Mouse (Mus musculus) lung, postnatal 0 days (tissue): ENCODE data around the gene Prickle4. TPM values are rescaled to one million over a fixed set of nuclear protein-coding genes. Genes with fewer than 3 reads are reported as not detected.

Source experiments
- ATAC-seq: fragments of 200-750 bp; cut with Nextera tagmentation; 2 replicates; pipeline ENCODE4 v1.8.0; 2017; ENCODE audit warnings: moderate library complexity
- DNase-seq: peaks from one replicate; pipeline ENCODE4 v3.0.0-alpha.2; 2016; ENCODE audit warnings: low spot score
- H3K27ac ChIP-seq: fragments of 300-500 bp; sonication (generic); 2 replicates; pipeline ENCODE4 v1.5.1; 2014; ENCODE audit warnings: antibody characterized with exemption, mild to moderate bottlenecking, low read length, mixed read lengths
- H3K27me3 ChIP-seq: fragments of 300-500 bp; sonication (generic); replicated peaks from 2 replicates; pipeline ENCODE4 v1.6.1; 2014; ENCODE audit warnings: low read length, mixed read lengths; ENCODE audit not compliant: insufficient read depth
- H3K36me3 ChIP-seq: fragments of 300-500 bp; sonication (generic); 2 replicates; pipeline ENCODE4 v1.6.1; 2014; ENCODE audit warnings: low read length, mixed read lengths; ENCODE audit not compliant: insufficient read depth
- H3K4me1 ChIP-seq: fragments of 300-500 bp; sonication (generic); 2 replicates; pipeline ENCODE4 v1.6.1; 2014; ENCODE audit warnings: antibody characterized with exemption, low read depth, low read length, mixed read lengths; ENCODE audit not compliant: insufficient read depth
- H3K4me2 ChIP-seq: fragments of 300-500 bp; sonication (generic); replicated peaks from 2 replicates; pipeline ENCODE4 v1.6.1; 2014; ENCODE audit warnings: low read depth, mild to moderate bottlenecking, low read length, moderate library complexity, mixed read lengths
- H3K4me3 ChIP-seq: fragments of 300-500 bp; sonication (generic); 2 replicates; pipeline ENCODE4 v1.5.1; 2014; ENCODE audit warnings: low read depth, low read length
- H3K9ac ChIP-seq: fragments of 300-500 bp; sonication (generic); replicated peaks from 2 replicates; pipeline ENCODE4 v1.6.1; 2014; ENCODE audit warnings: low read depth, mild to moderate bottlenecking
- H3K9me3 ChIP-seq: fragments of 300-500 bp; sonication (generic); 2 replicates; pipeline ENCODE4 v1.6.1; 2016; ENCODE audit warnings: low read length, mixed read lengths
- CTCF ChIP-seq: IDR thresholded peaks from 2 replicates; pipeline ENCODE4 v1.5.1; 2016; ENCODE audit warnings: antibody characterized with exemption, mild to moderate bottlenecking
- EP300 ChIP-seq: IDR thresholded peaks from 2 replicates; pipeline ENCODE4 v1.6.1; 2016; ENCODE audit warnings: antibody characterized with exemption, mild to moderate bottlenecking, control low read depth
- WGBS: fragments of 180-500 bp; shearing (Covaris S2); extraction: QIAGEN DNeasy Blood & Tissue Kit; methylation state at CpG from one replicate; pipeline ENCODE4 v1.1.7; 2014; 5-methylcytosine and 5-hydroxymethylcytosine counted together
- polyA plus RNA-seq: library from polyadenylated mRNA; unstranded; fragments of >200 nt; fragmentation: Nextera tagmentation; extraction: Ambion mirVana; gene quantifications from 2 replicates; pipeline ENCODE4 v1.2.1, GENCODE M21; 2015

The Prickle4 gene
- polyA plus RNA-seq = 0.94 and 1.9 TPM in 2 replicates

GRCm38 (mm10) chr17:47694503-47695336 is at the start of gene Prickle4:
Gene Prickle4 (minus strand): TSS chr17:47694736.
- Histone ChIP-seq H3K9me3 (no peaks in the 10 kb centered on the region), H3K9ac (peak within 1 kb of the TSS; percentile 62), H3K4me1 (no peaks in the 10 kb centered on the region), H3K36me3 (no peaks in the 10 kb centered on the region), H3K4me2 (peak within 1 kb of the TSS; percentile 93), H3K4me3 (peak within 1 kb of the TSS; percentile 81), H3K27me3 (no peaks in the 10 kb centered on the region), H3K27ac (peak within 1 kb of the TSS; percentile 62; the same call in 1 of the 2 replicates)
- no peak for TF ChIP-seq EP300
- TF ChIP-seq CTCF = peak; percentile 87
- 1% methylated on average over 43 of the region's 82 CpGs for WGBS
- peak; percentile 98 for DNase-seq
- peak; percentile 95 for ATAC-seq

DNA sequence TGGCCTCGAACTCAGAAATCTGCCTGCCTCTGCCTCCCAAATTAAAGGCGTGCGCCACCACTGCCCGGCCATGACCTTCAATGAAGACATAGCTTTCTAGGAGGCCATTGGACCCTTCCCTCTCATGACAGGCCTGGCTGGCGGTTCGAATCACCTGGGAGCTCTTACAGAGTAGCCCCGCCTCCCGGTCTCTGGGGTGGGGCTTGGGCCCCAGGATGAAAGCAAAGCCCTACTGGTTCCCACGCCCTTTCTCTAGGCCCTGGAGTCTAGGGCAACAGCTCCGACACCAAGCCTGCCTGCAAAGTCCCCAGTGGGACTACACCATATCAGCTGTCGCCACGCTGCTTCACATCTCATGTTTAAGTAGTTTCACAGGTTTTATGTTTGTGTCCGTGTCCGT is 49.5 kb upstream of the Prickle4 start:
- Histone ChIP-seq H3K9me3 (no peaks in the 10 kb centered on the region), H3K27ac (no peak overlapping the region), H3K4me2 (no peak overlapping the region), H3K36me3 (no peaks in the 10 kb centered on the region), H3K4me1 (peaks cover 4% of the 10 kb centered on the region; the same call in 1 of the 2 replicates), H3K27me3 (no peaks in the 10 kb centered on the region), H3K4me3 (no peak overlapping the region), H3K9ac (no peak overlapping the region)
- ATAC-seq (no peak), DNase-seq (no peak)
- WGBS = 96% methylated on average over 14 of the region's 14 CpGs
- TF ChIP-seq EP300 (no peak), CTCF (no peak)

DNA sequence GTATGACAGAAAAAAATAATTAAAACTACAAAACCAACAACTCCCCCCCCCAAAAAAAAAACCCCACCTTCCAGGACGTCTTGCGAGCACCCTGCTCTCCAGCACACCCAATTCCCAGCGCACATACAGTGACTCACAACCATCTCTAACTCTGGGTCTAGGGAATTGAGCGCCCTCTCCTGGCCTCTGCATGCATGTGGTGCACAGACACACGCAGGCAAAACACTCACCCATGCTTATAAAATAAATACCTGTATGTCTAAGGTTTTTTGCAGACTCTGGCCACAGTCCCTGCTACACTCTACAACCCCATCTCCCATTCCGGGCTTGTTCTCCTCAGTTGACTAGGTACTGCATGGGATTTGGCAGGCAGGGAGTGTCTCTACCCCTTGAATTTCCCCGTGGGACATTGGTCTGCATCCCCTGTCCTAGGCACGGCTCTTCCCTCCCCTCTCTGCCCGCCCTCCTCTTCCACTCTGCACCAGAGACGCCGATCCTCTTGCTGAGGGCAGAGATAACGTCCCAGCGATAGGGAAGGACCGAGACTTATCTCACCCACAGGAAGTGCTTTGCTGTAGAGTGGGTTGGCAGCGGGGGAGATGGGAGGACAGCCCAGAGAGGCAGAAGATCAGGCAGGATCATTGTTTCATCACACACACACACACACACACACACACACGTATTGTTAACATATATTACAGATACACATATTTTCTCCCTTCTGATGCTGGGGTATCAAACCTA is 48.6 kb upstream of the Prickle4 start:
- Histone ChIP-seq H3K4me3 (no peak overlapping the region), H3K9ac (no peak overlapping the region), H3K4me2 (no peak overlapping the region), H3K36me3 (no peaks in the 10 kb centered on the region), H3K9me3 (no peaks in the 10 kb centered on the region), H3K27me3 (no peaks in the 10 kb centered on the region), H3K4me1 (peaks cover 4% of the 10 kb centered on the region; the same call in 1 of the 2 replicates), H3K27ac (no peak overlapping the region)
- TF ChIP-seq EP300 (no peak), CTCF (peak; percentile 55)
- no peak for ATAC-seq
- no peak for DNase-seq
- 33% methylated on average over 16 of the region's 16 CpGs for WGBS

DNA sequence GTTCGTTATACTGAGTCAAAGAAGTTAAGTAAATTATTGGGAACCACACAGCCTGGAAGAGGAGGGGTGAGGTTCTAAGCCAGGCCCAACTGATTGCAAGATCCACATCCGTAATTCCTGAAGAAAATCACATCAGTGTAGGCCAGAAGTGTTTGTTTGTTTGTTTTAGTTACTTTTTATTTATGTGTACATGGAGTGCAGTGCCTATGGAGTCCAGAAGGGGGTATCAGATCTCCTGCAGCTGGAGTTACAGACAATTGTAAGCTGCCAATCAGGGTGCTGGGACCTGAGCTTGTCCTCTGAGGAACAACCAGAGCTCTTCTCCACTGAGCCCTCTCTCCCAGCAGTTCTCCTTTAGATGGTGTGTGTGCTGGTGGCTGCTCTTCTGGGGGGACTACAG is 45.6 kb upstream of the Prickle4 start:
- Histone ChIP-seq H3K4me3 (no peak overlapping the region), H3K4me2 (no peak overlapping the region), H3K9ac (no peak overlapping the region), H3K36me3 (no peaks in the 10 kb centered on the region), H3K27ac (no peak overlapping the region), H3K9me3 (no peaks in the 10 kb centered on the region), H3K27me3 (no peaks in the 10 kb centered on the region), H3K4me1 (peaks cover 4% of the 10 kb centered on the region; the same call in 1 of the 2 replicates)
- TF ChIP-seq CTCF (peak; percentile 33), EP300 (no peak)
- DNase-seq (no peak), ATAC-seq (no peak)
- 84% methylated on average over 2 of the region's 2 CpGs for WGBS

GRCm38 (mm10) chr17:47738879-47739798 is 44.6 kb upstream of the Prickle4 start:
- 19% methylated on average over 19 of the region's 20 CpGs for WGBS
- no peak for DNase-seq
- peaks cover 4% of the 10 kb centered on the region; the same call in 1 of the 2 replicates for H3K4me1 ChIP-seq

More at GRCm38 (mm10) chr17:47738879-47739798, 44.6 kb upstream of the Prickle4 start:
- TF ChIP-seq CTCF (no peak), EP300 (no peak)
- H3K4me3 ChIP-seq = peak overlapping the region; percentile 85
- no peak for ATAC-seq
- no peak overlapping the region for H3K27ac ChIP-seq
- peak overlapping the region; percentile 12; the same call in 1 of the 2 replicates for H3K9ac ChIP-seq
- H3K9me3 ChIP-seq = no peaks in the 10 kb centered on the region
- no peaks in the 10 kb centered on the region for H3K36me3 ChIP-seq
- H3K27me3 ChIP-seq = no peaks in the 10 kb centered on the region
- H3K4me2 ChIP-seq = peak overlapping the region; percentile 99
